Mouse (Mus musculus) liver, adult 2 months (tissue): ENCODE results near the gene Arhgef33.
A peak's percentile ranks its signal among the peaks of the same experiment; 100 is the strongest.

Experiments
- CTCF ChIP-seq: fragments of 200-500 bp; IDR thresholded peaks from 2 replicates; pipeline ENCODE4 v1.5.1; 2011; ENCODE audit warnings: low read depth, low read length, control low read depth
- POLR2A ChIP-seq: fragments of 200-500 bp; IDR thresholded peaks from 2 replicates; pipeline ENCODE4 v1.6.1; 2011; ENCODE audit warnings: low read length, control low read depth; ENCODE audit not compliant: insufficient read depth; ENCODE audit errors: extremely low read depth

DNA sequence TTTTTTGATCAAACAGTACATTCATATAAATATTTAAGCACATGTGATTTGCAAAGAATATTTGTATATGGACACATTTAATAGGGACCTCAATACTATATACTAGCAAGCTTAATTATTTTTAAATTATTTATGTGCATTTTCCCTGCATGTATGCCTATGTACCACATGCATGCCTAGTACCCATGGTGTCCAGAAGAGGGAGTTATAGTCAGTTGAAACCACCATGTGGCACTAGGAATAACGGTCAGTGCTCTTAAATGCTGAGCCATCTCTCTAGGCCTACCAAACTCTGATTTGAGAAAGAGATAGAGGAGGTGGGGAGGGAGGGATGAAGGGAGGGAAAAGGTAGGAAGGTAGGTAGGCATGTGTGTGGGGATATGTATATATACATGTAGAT, 104.0 kb downstream of the Arhgef33 start:
- TF ChIP-seq CTCF (0 out of 2 replicates have a peak, but pooled peaks have one; percentile 0), POLR2A (no peak)
